In the genomic region with DNA sequence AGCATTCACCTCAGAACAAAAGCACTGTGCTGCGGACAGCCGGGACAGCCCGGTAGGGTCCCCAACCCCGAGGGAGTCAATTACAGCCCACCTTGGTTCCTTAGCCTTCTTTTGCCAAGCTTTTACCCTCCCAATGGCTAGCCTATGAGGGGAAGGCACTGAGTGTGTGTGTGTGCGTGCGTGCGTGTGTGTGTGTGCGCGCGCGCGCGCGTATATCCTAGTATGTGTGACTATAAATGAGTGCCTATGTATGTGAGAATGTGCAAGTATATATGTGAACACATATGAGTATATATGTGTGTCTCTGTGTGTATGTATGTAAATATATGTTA, we compare ENCODE assay signal across 7 mouse cellular contexts. TPM values are rescaled to one million over a fixed set of nuclear protein-coding genes. Genes with fewer than 3 reads are reported as not detected.
DNase-seq lines count a peak whose midpoint lies in the region; ATAC-seq and TF ChIP-seq lines count a peak whose summit lies in the region.

No protein-coding gene starts in this region.

- H3K36me3 ChIP-seq in lung, embryonic 14.5 days (ENCODE audit: insufficient read depth): no peaks in the 10 kb centered on the region
- H3K36me3 ChIP-seq in embryonic facial prominence, embryonic 13.5 days: no peaks in the 10 kb centered on the region
- no peaks in the 10 kb centered on the region for H3K36me3 ChIP-seq in intestine, embryonic 14.5 days (ENCODE audit: control insufficient read depth, insufficient read depth, low read length)
- H3K36me3 ChIP-seq in neural tube, embryonic 13.5 days: no peaks in the 10 kb centered on the region

- H3K4me1 ChIP-seq in lung, embryonic 14.5 days (ENCODE audit: insufficient read depth): peaks cover 3% of the 10 kb centered on the region
- peaks cover 12% of the 10 kb centered on the region; the same call in 1 of the 2 replicates for H3K4me1 ChIP-seq in embryonic facial prominence, embryonic 13.5 days
- H3K4me1 ChIP-seq in intestine, embryonic 14.5 days (replicated peaks; ENCODE audit: control insufficient read depth, insufficient read depth, low read length): peaks cover 5% of the 10 kb centered on the region; the same call in 1 of the 2 replicates
- H3K4me1 ChIP-seq in neural tube, embryonic 13.5 days (replicated peaks): peaks cover 13% of the 10 kb centered on the region

- no peaks in the 10 kb centered on the region for H3K9me3 ChIP-seq in lung, embryonic 14.5 days (ENCODE audit: low read depth, low read length)
- H3K9me3 ChIP-seq in embryonic facial prominence, embryonic 13.5 days: no peaks in the 10 kb centered on the region
- H3K9me3 ChIP-seq in intestine, embryonic 14.5 days (ENCODE audit: control insufficient read depth, low read length): no peaks in the 10 kb centered on the region
- no peaks in the 10 kb centered on the region for H3K9me3 ChIP-seq in neural tube, embryonic 13.5 days

- DNase-seq in lung, embryonic 14.5 days: no peak
- no peak for DNase-seq in lung, postnatal 14 days
- no peak for DNase-seq in intestine, embryonic 14.5 days (ENCODE audit: low spot score)
- no peak for DNase-seq in gastrocnemius, postnatal 14 days
- DNase-seq in cerebellum, postnatal 4 days (ENCODE audit: low spot score in 2 of 2): no peak

- no peak for ATAC-seq in lung, embryonic 14.5 days (ENCODE audit: insufficient read depth)
- no peak for ATAC-seq in embryonic facial prominence, embryonic 13.5 days (ENCODE audit: insufficient number of reproducible peaks, insufficient read depth, low FRiP score, low TSS enrichment, low read depth)
- peak; percentile 22; the same call in 1 of the 2 replicates for ATAC-seq in intestine, embryonic 14.5 days (replicated peaks; ENCODE audit: low FRiP score, low TSS enrichment, low read depth)
- peak; percentile 71 for ATAC-seq in neural tube, embryonic 13.5 days (ENCODE audit: low read depth)

- no peak for TF ChIP-seq CTCF in lung, embryonic 14.5 days (IDR thresholded peaks at IDR 0.05; ENCODE audit: low read depth)

- peak overlapping the region; percentile 55 for H3K4me3 ChIP-seq in lung, embryonic 14.5 days (ENCODE audit: low read depth, low read length)
- peak overlapping the region; percentile 62 for H3K4me3 ChIP-seq in embryonic facial prominence, embryonic 13.5 days
- H3K4me3 ChIP-seq in intestine, embryonic 14.5 days (ENCODE audit: low read depth, low read length): peak overlapping the region; percentile 50
- peak overlapping the region; percentile 54 for H3K4me3 ChIP-seq in neural tube, embryonic 13.5 days

- 56% methylated on average over 14 of the region's 14 CpGs for WGBS in lung, embryonic 14.5 days
- 46% methylated on average over 14 of the region's 14 CpGs for WGBS in embryonic facial prominence, embryonic 13.5 days
- WGBS in intestine, embryonic 14.5 days: 48% methylated on average over 14 of the region's 14 CpGs
- 49% methylated on average over 14 of the region's 14 CpGs for WGBS in neural tube, embryonic 13.5 days

- H3K27ac ChIP-seq in lung, embryonic 14.5 days (ENCODE audit: low read depth): no peak overlapping the region
- H3K27ac ChIP-seq in embryonic facial prominence, embryonic 13.5 days: no peak overlapping the region
- H3K27ac ChIP-seq in intestine, embryonic 14.5 days (ENCODE audit: low read depth): 0 out of 2 replicates have a peak overlapping the region, but pooled peaks have one; percentile 70
- H3K27ac ChIP-seq in neural tube, embryonic 13.5 days (replicated peaks): peak overlapping the region; percentile 70

- H3K4me2 ChIP-seq in lung, embryonic 14.5 days: peak overlapping the region; percentile 87
- H3K4me2 ChIP-seq in embryonic facial prominence, embryonic 13.5 days: peak overlapping the region; percentile 88
- H3K4me2 ChIP-seq in intestine, embryonic 14.5 days (ENCODE audit: low read length): peak overlapping the region; percentile 76
- H3K4me2 ChIP-seq in neural tube, embryonic 13.5 days: peak overlapping the region; percentile 66

- intact Hi-C loops in gastrocnemius, postnatal 14 days (cut with DNase I; ENCODE audit: low total_unique reads): no loop called here

- peak overlapping the region; percentile 65 for H3K9ac ChIP-seq in lung, embryonic 14.5 days
- peak overlapping the region; percentile 78 for H3K9ac ChIP-seq in embryonic facial prominence, embryonic 13.5 days
- H3K9ac ChIP-seq in intestine, embryonic 14.5 days (ENCODE audit: low read length): peak overlapping the region; percentile 59
- H3K9ac ChIP-seq in neural tube, embryonic 13.5 days: peak overlapping the region; percentile 79

- no peaks in the 10 kb centered on the region; the same call in 1 of the 2 replicates for H3K27me3 ChIP-seq in lung, embryonic 14.5 days (ENCODE audit: insufficient read depth, low read length)
- H3K27me3 ChIP-seq in embryonic facial prominence, embryonic 13.5 days: no peaks in the 10 kb centered on the region
- no peaks in the 10 kb centered on the region for H3K27me3 ChIP-seq in intestine, embryonic 14.5 days (replicated peaks; ENCODE audit: control insufficient read depth, insufficient read depth, low read length)
- 0 out of 2 replicates have a peak, but pooled peaks cover 3% of the 10 kb centered on the region for H3K27me3 ChIP-seq in neural tube, embryonic 13.5 days

RNA-seq across cellular contexts. Expression of gene Ociad2, which starts 2.0 kb away (rescaled TPM):
- 29.3 and 31.4 TPM in 2 replicates for polyA plus RNA-seq in lung, embryonic 14.5 days (2014; fragmentation: Nextera tagmentation; extraction: Ambion mirVana)
- 10.6 and 12.9 TPM in 2 replicates for polyA plus RNA-seq in embryonic facial prominence, embryonic 13.5 days (2015; fragmentation: Nextera tagmentation; extraction: Ambion mirVana)
- 117 and 131 TPM in 2 replicates for polyA plus RNA-seq in intestine, embryonic 14.5 days (2014; fragmentation: Nextera tagmentation; extraction: Ambion mirVana)
- polyA plus RNA-seq in neural tube, embryonic 13.5 days (2015; fragmentation: Nextera tagmentation; extraction: Ambion mirVana): 19.1 and 21.9 TPM in 2 replicates
- total RNA-seq in gastrocnemius, postnatal 14 days (2021): 10 to 100 TPM; 35.5 to 39.6 TPM

RNA-seq across cellular contexts. Expression of gene Ociad1, which starts 46.2 kb away (rescaled TPM):
- 134 and 144 TPM in 2 replicates for polyA plus RNA-seq in lung, embryonic 14.5 days (2014; fragmentation: Nextera tagmentation; extraction: Ambion mirVana)
- 216 and 225 TPM in 2 replicates for polyA plus RNA-seq in embryonic facial prominence, embryonic 13.5 days (2015; fragmentation: Nextera tagmentation; extraction: Ambion mirVana)
- polyA plus RNA-seq in intestine, embryonic 14.5 days (2014; fragmentation: Nextera tagmentation; extraction: Ambion mirVana): 148 and 164 TPM in 2 replicates
- 302 and 310 TPM in 2 replicates for polyA plus RNA-seq in neural tube, embryonic 13.5 days (2015; fragmentation: Nextera tagmentation; extraction: Ambion mirVana)
- total RNA-seq in gastrocnemius, postnatal 14 days (2021): 100 to 1,000 TPM; 155 to 159 TPM

Comparison
In these comparisons a context has a peak if more than half of its experiments do, and no peak if none do; other contexts are left out.
1. ATAC-seq: peak in intestine, embryonic 14.5 days (single experiment) and neural tube, embryonic 13.5 days (single experiment); none in lung, embryonic 14.5 days (single experiment) and embryonic facial prominence, embryonic 13.5 days (single experiment).
2. H3K27ac ChIP-seq: peak in intestine, embryonic 14.5 days (single experiment) and neural tube, embryonic 13.5 days (single experiment); none in lung, embryonic 14.5 days (single experiment) and embryonic facial prominence, embryonic 13.5 days (single experiment).
3. Peak in every context shown above with its lines, with median percentiles within 50 percentile points of each other: H3K4me2 ChIP-seq, H3K4me3 ChIP-seq and H3K9ac ChIP-seq.